Mouse (Mus musculus) midbrain, embryonic 15.5 days (tissue): ENCODE measurements at regions not wholly inside any gene's neighbourhood (a gene's known extent, or its start where the extent isn't known, plus 50 kb on each side); places are given as distances from the start of the nearest gene placed in this dataset.

ENCODE experiments used
- ATAC-seq: fragments of 200-750 bp; cut with Nextera tagmentation; replicated peaks from 2 replicates; pipeline ENCODE4 v1.8.0; 2017; ENCODE audit warnings: moderate TSS enrichment
- H3K27ac ChIP-seq: fragments of 300-500 bp; sonication (generic); 2 replicates; pipeline ENCODE4 v1.5.1; 2015; ENCODE audit warnings: mild to moderate bottlenecking, inconsistent platforms
- H3K27me3 ChIP-seq: fragments of 300-500 bp; sonication (generic); replicated peaks from 2 replicates; pipeline ENCODE4 v1.6.1; 2015; ENCODE audit warnings: inconsistent platforms
- H3K36me3 ChIP-seq: fragments of 300-500 bp; sonication (generic); replicated peaks from 2 replicates; pipeline ENCODE4 v1.6.1; 2015; ENCODE audit warnings: inconsistent platforms
- H3K4me1 ChIP-seq: fragments of 300-500 bp; sonication (generic); 2 replicates; pipeline ENCODE4 v1.6.1; 2015; ENCODE audit warnings: inconsistent platforms
- H3K4me2 ChIP-seq: fragments of 300-500 bp; sonication (generic); 2 replicates; pipeline ENCODE4 v1.6.1; 2015; ENCODE audit warnings: inconsistent platforms, mild to moderate bottlenecking, moderate library complexity
- H3K4me3 ChIP-seq: fragments of 300-500 bp; sonication (generic); 2 replicates; pipeline ENCODE4 v1.5.1; 2015; ENCODE audit warnings: mild to moderate bottlenecking, inconsistent platforms
- H3K9ac ChIP-seq: fragments of 300-500 bp; sonication (generic); 2 replicates; pipeline ENCODE4 v1.6.1; 2015; ENCODE audit warnings: mild to moderate bottlenecking, inconsistent platforms
- H3K9me3 ChIP-seq: fragments of 300-500 bp; sonication (generic); 2 replicates; pipeline ENCODE4 v1.6.1; 2016; ENCODE audit warnings: inconsistent platforms
- WGBS: fragments of 180-500 bp; shearing (Covaris S2); methylation state at CpG from one replicate; pipeline ENCODE4 v1.1.7; 2015; ENCODE audit warnings: mixed read lengths; 5-methylcytosine and 5-hydroxymethylcytosine counted together

GRCm38 (mm10) chr8:26805371-26805821 is 171.7 kb upstream of the Zfp703 start:
- Histone ChIP-seq H3K4me3 (no peak overlapping the region), H3K27me3 (no peaks in the 10 kb centered on the region), H3K4me1 (peaks cover 23% of the 10 kb centered on the region), H3K4me2 (no peak overlapping the region), H3K36me3 (no peaks in the 10 kb centered on the region), H3K9me3 (no peaks in the 10 kb centered on the region), H3K9ac (no peak overlapping the region), H3K27ac (no peak overlapping the region)
- ATAC-seq = no peak
- 19% methylated on average over 6 of the region's 6 CpGs for WGBS

DNA sequence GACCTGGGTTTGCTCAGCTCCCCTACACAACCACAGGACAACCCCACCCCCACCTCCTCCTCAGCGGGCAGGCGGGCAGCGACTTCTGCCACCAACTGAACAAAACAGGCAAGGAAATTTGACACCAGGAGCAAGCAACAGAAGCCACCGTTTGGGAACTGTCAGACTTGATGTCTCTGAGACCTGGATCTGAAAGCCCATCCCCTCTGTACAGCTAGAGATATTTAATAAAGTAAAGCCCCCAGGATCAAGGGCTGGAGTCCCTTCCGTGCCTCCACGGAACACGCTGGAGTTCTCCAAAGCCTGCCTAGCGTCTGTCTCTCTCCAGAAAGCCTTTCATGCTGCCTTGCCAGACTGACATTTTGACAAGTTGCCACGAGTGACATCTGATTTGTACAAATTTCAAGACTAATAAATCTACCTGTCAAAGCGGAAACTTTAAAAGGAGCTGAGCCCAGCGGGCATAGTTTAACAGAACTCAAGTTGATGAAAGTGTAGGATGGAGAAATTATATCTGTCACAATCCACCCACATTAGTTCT is 168.9 kb upstream of the Zfp703 start:
- Histone ChIP-seq H3K36me3 (no peaks in the 10 kb centered on the region), H3K9ac (no peak overlapping the region), H3K4me3 (no peak overlapping the region), H3K9me3 (no peaks in the 10 kb centered on the region), H3K4me1 (peaks cover 23% of the 10 kb centered on the region), H3K4me2 (no peak overlapping the region), H3K27ac (no peak overlapping the region), H3K27me3 (no peaks in the 10 kb centered on the region)
- 17% methylated on average over 11 of the region's 11 CpGs for WGBS
- ATAC-seq = no peak; the same call in 1 of the 2 replicates

GRCm38 (mm10) chr8:26808771-26809170 is 168.4 kb upstream of the Zfp703 start:
- Histone ChIP-seq H3K36me3 (no peaks in the 10 kb centered on the region), H3K9me3 (no peaks in the 10 kb centered on the region), H3K9ac (no peak overlapping the region), H3K27me3 (no peaks in the 10 kb centered on the region), H3K4me3 (no peak overlapping the region), H3K4me1 (peaks cover 23% of the 10 kb centered on the region), H3K27ac (no peak overlapping the region), H3K4me2 (no peak overlapping the region)
- no peak for ATAC-seq
- whole genome bisulfite sequencing = 19% methylated on average over 3 of the region's 3 CpGs

DNA sequence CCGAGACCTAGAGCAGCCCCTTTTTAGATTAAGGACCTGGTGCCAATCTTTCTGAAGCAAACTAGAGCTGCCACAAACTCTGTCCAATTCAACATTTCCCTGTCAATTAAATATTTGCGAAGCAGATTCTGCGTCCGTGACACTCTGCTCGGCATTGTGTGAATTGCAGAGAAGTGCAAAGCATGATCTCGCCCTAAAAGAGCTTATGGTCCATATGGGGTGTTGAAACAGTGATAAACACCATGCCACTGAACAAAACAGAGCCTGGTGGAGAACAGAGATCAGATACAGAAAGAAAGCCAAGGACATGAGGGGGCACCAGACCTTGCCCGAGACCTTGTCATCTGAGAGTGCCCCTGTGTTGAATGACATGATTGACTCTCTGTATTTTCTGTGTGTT is 167.2 kb upstream of the Zfp703 start:
- ATAC-seq = no peak
- Histone ChIP-seq H3K4me2 (no peak overlapping the region), H3K27ac (no peak overlapping the region), H3K4me1 (peaks cover 20% of the 10 kb centered on the region), H3K4me3 (no peak overlapping the region), H3K9ac (no peak overlapping the region), H3K9me3 (no peaks in the 10 kb centered on the region), H3K27me3 (no peaks in the 10 kb centered on the region), H3K36me3 (no peaks in the 10 kb centered on the region)
- 87% methylated on average over 7 of the region's 7 CpGs for whole genome bisulfite sequencing

GRCm38 (mm10) chr8:26811533-26812236 is 165.4 kb upstream of the Zfp703 start:
- Histone ChIP-seq H3K9ac (no peak overlapping the region), H3K27ac (no peak overlapping the region)
- 84% methylated on average over 12 of the region's 12 CpGs for WGBS

GRCm38 (mm10) chr8:26813198-26813815 is 163.8 kb upstream of the Zfp703 start:
- WGBS = 88% methylated on average over 9 of the region's 9 CpGs

More at GRCm38 (mm10) chr8:26811533-26812236, 165.4 kb upstream of the Zfp703 start:
- Histone ChIP-seq H3K4me3 (no peak overlapping the region), H3K36me3 (no peaks in the 10 kb centered on the region), H3K4me2 (no peak overlapping the region), H3K9me3 (no peaks in the 10 kb centered on the region), H3K27me3 (no peaks in the 10 kb centered on the region), H3K4me1 (peaks cover 20% of the 10 kb centered on the region)
- no peak for ATAC-seq

DNA sequence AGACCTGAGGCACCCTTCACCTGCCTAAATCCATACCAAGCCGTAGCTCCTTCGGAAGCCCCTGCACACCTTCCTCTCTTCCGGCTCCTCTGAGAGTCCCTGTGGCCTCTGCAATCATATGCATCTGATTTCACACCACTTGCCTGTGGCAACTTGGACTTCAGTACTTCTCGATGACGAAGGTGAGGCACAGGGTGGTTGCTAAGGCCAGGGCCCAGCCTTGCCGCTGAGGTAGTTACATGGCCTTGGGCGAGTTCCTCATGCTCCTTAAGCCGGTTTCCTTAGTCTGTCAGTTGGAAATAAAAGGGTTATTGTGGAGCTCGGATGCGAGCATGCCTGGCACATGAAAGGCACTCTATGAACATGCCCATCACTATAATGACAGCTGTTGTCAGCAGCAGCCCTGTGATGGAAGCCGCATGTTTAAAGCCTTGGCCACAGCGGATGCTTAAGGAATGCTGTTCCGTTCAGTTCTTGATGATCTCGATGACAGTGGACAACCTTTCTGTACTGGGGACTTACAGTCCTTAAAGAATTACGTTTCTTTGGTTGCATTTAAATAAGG is 162.0 kb upstream of the Zfp703 start:
- peak; percentile 67 for ATAC-seq
- no peaks in the 10 kb centered on the region for H3K9me3 ChIP-seq
- peaks cover 9% of the 10 kb centered on the region for H3K4me1 ChIP-seq
- no peak overlapping the region for H3K9ac ChIP-seq
- H3K27ac ChIP-seq = no peak overlapping the region
- no peak overlapping the region for H3K4me2 ChIP-seq
- H3K36me3 ChIP-seq = no peaks in the 10 kb centered on the region
- WGBS = 50% methylated on average over 15 of the region's 15 CpGs
- H3K4me3 ChIP-seq = no peak overlapping the region
- no peaks in the 10 kb centered on the region for H3K27me3 ChIP-seq

More at GRCm38 (mm10) chr8:26813198-26813815, 163.8 kb upstream of the Zfp703 start:
- Histone ChIP-seq H3K9me3 (no peaks in the 10 kb centered on the region), H3K4me1 (peaks cover 11% of the 10 kb centered on the region), H3K4me2 (no peak overlapping the region), H3K27ac (no peak overlapping the region), H3K9ac (no peak overlapping the region), H3K4me3 (no peak overlapping the region), H3K27me3 (no peaks in the 10 kb centered on the region), H3K36me3 (no peaks in the 10 kb centered on the region)
- no peak for ATAC-seq

DNA sequence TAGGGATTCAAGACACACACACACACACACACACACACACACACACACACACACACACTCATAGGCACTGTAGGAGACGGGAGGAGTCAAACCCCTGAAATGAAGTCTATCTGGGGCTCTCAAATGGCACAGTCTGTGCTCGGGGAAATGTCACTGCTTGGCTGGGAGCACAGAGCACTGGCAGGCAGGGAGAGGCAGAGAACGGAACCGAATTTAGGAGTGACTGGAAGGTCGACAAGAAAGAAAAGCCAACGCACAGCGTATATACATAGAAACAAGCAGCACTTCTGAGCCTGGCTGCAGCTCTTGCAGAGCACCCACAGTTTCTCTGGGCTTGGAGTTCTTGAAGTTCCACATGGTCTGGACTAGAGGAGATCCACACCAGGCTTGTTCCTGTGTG is 160.1 kb upstream of the Zfp703 start:
- H3K4me2 ChIP-seq = no peak overlapping the region
- no peaks in the 10 kb centered on the region for H3K9me3 ChIP-seq
- no peak for ATAC-seq
- H3K27me3 ChIP-seq = no peaks in the 10 kb centered on the region
- H3K4me3 ChIP-seq = no peak overlapping the region
- H3K36me3 ChIP-seq = no peaks in the 10 kb centered on the region
- no peak overlapping the region for H3K9ac ChIP-seq
- peaks cover 9% of the 10 kb centered on the region for H3K4me1 ChIP-seq
- WGBS = 75% methylated on average over 7 of the region's 7 CpGs
- no peak overlapping the region for H3K27ac ChIP-seq

GRCm38 (mm10) chr8:26824189-26824941 is 152.8 kb upstream of the Zfp703 start:
- 87% methylated on average over 8 of the region's 8 CpGs for WGBS
- ATAC-seq = no peak
- no peak overlapping the region for H3K4me3 ChIP-seq
- no peaks in the 10 kb centered on the region for H3K36me3 ChIP-seq
- H3K4me1 ChIP-seq = no peaks in the 10 kb centered on the region
- H3K9me3 ChIP-seq = no peaks in the 10 kb centered on the region
- H3K4me2 ChIP-seq = no peak overlapping the region
- no peaks in the 10 kb centered on the region for H3K27me3 ChIP-seq
- H3K27ac ChIP-seq = no peak overlapping the region
- H3K9ac ChIP-seq = no peak overlapping the region

- Histone ChIP-seq H3K4me3 (no peak overlapping the region), H3K4me2 (no peak overlapping the region), H3K4me1 (no peaks in the 10 kb centered on the region), H3K9me3 (no peaks in the 10 kb centered on the region), H3K27me3 (no peaks in the 10 kb centered on the region), H3K9ac (no peak overlapping the region), H3K27ac (no peak overlapping the region), H3K36me3 (no peaks in the 10 kb centered on the region)
- ATAC-seq = no peak
- 60% methylated on average over 10 of the region's 10 CpGs for WGBS
Measured at GRCm38 (mm10) chr8:26828311-26828909, 148.7 kb upstream of the Zfp703 start.

DNA sequence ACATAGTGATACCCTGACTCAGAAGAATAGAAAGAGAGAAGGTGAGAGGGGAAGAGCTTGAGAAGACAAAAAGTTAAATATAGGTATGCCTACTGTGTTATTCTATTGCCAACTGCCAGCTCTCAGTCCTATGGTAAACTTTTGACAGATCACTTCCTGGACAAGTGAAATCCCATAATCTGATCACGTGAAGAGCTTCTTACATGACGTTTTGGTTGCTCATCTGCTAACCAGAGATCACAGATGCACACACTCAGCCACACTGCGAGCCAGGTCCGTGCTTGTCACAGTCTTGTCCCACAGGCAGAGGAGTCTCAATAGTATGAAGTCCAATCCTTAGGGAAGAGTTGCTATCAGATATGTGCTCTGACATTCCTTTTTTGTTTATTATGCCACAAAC is 147.8 kb upstream of the Zfp703 start:
- no peaks in the 10 kb centered on the region for H3K36me3 ChIP-seq
- 90% methylated on average over 4 of the region's 4 CpGs for WGBS
- no peaks in the 10 kb centered on the region for H3K27me3 ChIP-seq
- no peaks in the 10 kb centered on the region for H3K4me1 ChIP-seq
- no peak overlapping the region for H3K27ac ChIP-seq
- H3K4me2 ChIP-seq = no peak overlapping the region
- H3K4me3 ChIP-seq = no peak overlapping the region
- no peak overlapping the region for H3K9ac ChIP-seq
- H3K9me3 ChIP-seq = no peaks in the 10 kb centered on the region
- ATAC-seq = no peak

GRCm38 (mm10) chr8:26831148-26831547 is 146.0 kb upstream of the Zfp703 start:
- Histone ChIP-seq H3K9me3 (no peaks in the 10 kb centered on the region), H3K36me3 (no peaks in the 10 kb centered on the region), H3K4me3 (no peak overlapping the region), H3K4me1 (no peaks in the 10 kb centered on the region), H3K4me2 (no peak overlapping the region), H3K9ac (no peak overlapping the region), H3K27ac (no peak overlapping the region), H3K27me3 (no peaks in the 10 kb centered on the region)
- ATAC-seq = no peak
- WGBS = 36% methylated on average over 5 of the region's 5 CpGs
